Mouse (Mus musculus) MEL (cell line): ENCODE results near the gene Serp1.

Experiments used
- CHD1 ChIP-seq: IDR thresholded peaks from 2 replicates; pipeline ENCODE4 v1.6.1; 2012; ENCODE audit warnings: low read depth, mild to moderate bottlenecking, inconsistent platforms, low read length, improper control_type of control experiment
- CTCF ChIP-seq, 3 experiments: IDR thresholded peaks in 2 of 3; conservative IDR thresholded peaks in 1 of 3; 2 replicates each; pipeline ENCODE4 v1.5.1; 2011 to 2012; ENCODE audit warnings: low read length in 3 of 3, low read depth in 2 of 3, mild to moderate bottlenecking in 2 of 3, improper control_type of control experiment in 1 of 3, inconsistent platforms in 1 of 3, mixed read lengths in 1 of 3, moderate library complexity in 1 of 3; ENCODE audit not compliant: control insufficient read depth in 1 of 3, insufficient read depth in 1 of 3, poor library complexity in 1 of 3, severe bottlenecking in 1 of 3
- E2F4 ChIP-seq: IDR thresholded peaks from 2 replicates; pipeline ENCODE4 v1.6.1; 2011; ENCODE audit warnings: low read depth, low read length, improper control_type of control experiment, borderline replicate concordance
- ELF1 ChIP-seq: IDR thresholded peaks from 2 replicates; pipeline ENCODE4 v1.6.1; 2014; ENCODE audit warnings: low read depth, mild to moderate bottlenecking, inconsistent platforms, low read length, improper control_type of control experiment, moderate library complexity
- EP300 ChIP-seq, 2 experiments: IDR thresholded peaks; 2 replicates each; pipeline ENCODE4 v1.6.1; 2011; ENCODE audit warnings: improper control_type of control experiment in 2 of 2, low read length in 2 of 2, low read depth in 1 of 2, mild to moderate bottlenecking in 1 of 2
- GATA1 ChIP-seq: IDR thresholded peaks from 2 replicates; pipeline ENCODE4 v1.6.1; 2011; ENCODE audit warnings: low read depth, low read length, improper control_type of control experiment
- MAX ChIP-seq: IDR thresholded peaks from 2 replicates; pipeline ENCODE4 v1.6.1; 2011; ENCODE audit warnings: low read length, improper control_type of control experiment
- POLR2A ChIP-seq, 2 experiments: IDR thresholded peaks; 2 replicates each; pipeline ENCODE4 v1.6.1; 2011 to 2012; ENCODE audit warnings: low read length in 2 of 2, mild to moderate bottlenecking in 2 of 2, control low read depth in 1 of 2, improper control_type of control experiment in 1 of 2, low read depth in 1 of 2, moderate library complexity in 1 of 2; ENCODE audit not compliant: control insufficient read depth in 1 of 2, insufficient read depth in 1 of 2, poor library complexity in 1 of 2
- SMC3 ChIP-seq: IDR thresholded peaks from 2 replicates; pipeline ENCODE4 v1.6.1; 2011; ENCODE audit warnings: low read depth, low read length, improper control_type of control experiment
- TCF12 ChIP-seq: IDR thresholded peaks from 2 replicates; pipeline ENCODE4 v1.6.1; 2014; ENCODE audit warnings: low read depth, mild to moderate bottlenecking, inconsistent platforms, low read length, improper control_type of control experiment, moderate library complexity
- USF1 ChIP-seq: IDR thresholded peaks from 2 replicates; pipeline ENCODE4 v1.6.1; 2014; ENCODE audit warnings: low read depth, mild to moderate bottlenecking, inconsistent platforms, low read length, improper control_type of control experiment, moderate library complexity
- ZC3H11A ChIP-seq: IDR thresholded peaks from 2 replicates; pipeline ENCODE4 v1.6.1; 2012; ENCODE audit warnings: low read depth, mild to moderate bottlenecking, inconsistent platforms, low read length, improper control_type of control experiment
- ZMIZ1 ChIP-seq: IDR thresholded peaks from 2 replicates; pipeline ENCODE4 v1.6.1; 2012; ENCODE audit warnings: low read depth, mild to moderate bottlenecking, inconsistent platforms, low read length, improper control_type of control experiment, moderate library complexity

DNA sequence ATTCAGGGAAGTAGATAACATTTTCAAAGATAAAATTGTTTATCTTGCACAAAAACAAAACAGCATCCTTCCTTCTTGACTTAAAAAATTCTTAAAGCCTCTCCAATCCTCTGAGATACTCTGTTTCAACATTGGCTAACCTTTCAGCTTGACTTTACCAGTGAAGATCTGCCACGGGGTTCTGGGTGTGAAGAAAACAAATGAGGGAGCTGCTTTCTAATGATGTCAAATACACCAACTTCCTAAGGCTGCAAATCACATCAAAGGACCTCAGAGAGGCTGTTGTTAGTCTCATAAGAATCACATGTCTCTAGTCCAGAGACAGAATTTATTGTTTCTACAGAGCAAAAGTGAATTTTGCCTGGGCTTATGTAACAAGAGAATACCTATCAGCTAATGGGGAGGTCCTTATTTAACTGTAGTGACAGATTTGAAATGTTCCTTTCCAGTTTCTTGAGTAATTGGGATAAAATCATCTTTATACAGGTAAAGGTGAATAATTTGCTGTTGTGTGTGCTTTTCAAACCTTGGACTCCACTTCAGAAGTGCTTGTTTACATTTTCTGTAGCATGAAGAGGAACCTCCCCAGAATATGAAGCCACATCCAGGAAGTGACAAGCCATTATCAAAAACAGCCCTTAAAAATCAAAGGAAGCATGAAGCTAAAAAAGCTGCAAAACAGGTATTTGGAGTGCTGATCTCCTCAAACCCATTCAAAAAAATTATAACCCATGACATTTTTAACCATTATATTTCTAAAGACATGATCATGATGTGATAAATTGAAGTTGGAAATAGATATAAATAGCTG lies 26.5 kb upstream of the Serp1 start:
- TF ChIP-seq ZMIZ1 (no peak), CTCF (IDR thresholded peaks at IDR 0.05 in 2 of 3, conservative IDR thresholded peaks at IDR 0.05 in 1 of 3; ENCODE audit: control insufficient read depth in 1 of 3, insufficient read depth in 1 of 3, low read depth in 2 of 3, low read length in 3 of 3, poor library complexity in 1 of 3, severe bottlenecking in 1 of 3) (no peak), GATA1 (0 out of 2 replicates have a peak, but pooled peaks have one; percentile 28), MAX (no peak), POLR2A (IDR thresholded peaks at IDR 0.05; ENCODE audit: control insufficient read depth in 1 of 2, insufficient read depth in 1 of 2, low read depth in 1 of 2, low read length in 2 of 2, poor library complexity in 1 of 2) (no peak), TCF12 (no peak), CHD1 (no peak), ELF1 (peak; percentile 50; the same call in 1 of the 2 replicates), E2F4 (no peak), SMC3 (no peak), EP300 (IDR thresholded peaks at IDR 0.05; ENCODE audit: low read depth in 1 of 2, low read length in 2 of 2) (no peak), ZC3H11A (no peak), USF1 (no peak)
